Mouse (Mus musculus): Measurements from ENCODE around the gene Snrnp70. TPM values are rescaled to one million over a fixed set of nuclear protein-coding genes. Genes with fewer than 3 reads are reported as not detected.

Snrnp70 gene
- polyA plus RNA-seq, 1 experiment from 2014 or later: 183 TPM

Other genes starting within 250 kb of the Snrnp70 start
- gene Pih1d1, start 241.4 kb downstream of the Snrnp70 start, polyA plus RNA-seq (2015; fragmentation: Nextera tagmentation; extraction: Ambion mirVana): 92.4 and 98.8 TPM in 2 replicates
- gene Aldh16a1, start 241.2 kb downstream of the Snrnp70 start, polyA plus RNA-seq (2015; fragmentation: Nextera tagmentation; extraction: Ambion mirVana): 20.8 and 21.9 TPM in 2 replicates
- gene Slc17a7, start 231.8 kb downstream of the Snrnp70 start, polyA plus RNA-seq (2015; fragmentation: Nextera tagmentation; extraction: Ambion mirVana): 0.71 and 1.5 TPM in 2 replicates
- gene Gfy, start 216.2 kb downstream of the Snrnp70 start, polyA plus RNA-seq (2015; fragmentation: Nextera tagmentation; extraction: Ambion mirVana): not detected in 2 replicates
- gene Pth2, start 214.7 kb downstream of the Snrnp70 start, polyA plus RNA-seq (2015; fragmentation: Nextera tagmentation; extraction: Ambion mirVana): 0.71 and 3.2 TPM in 2 replicates
- 0.57 and 0.77 TPM in 2 replicates for gene Ccdc155, start 190.8 kb downstream of the Snrnp70 start, polyA plus RNA-seq (2015; fragmentation: Nextera tagmentation; extraction: Ambion mirVana)
- gene Dkkl1, start 183.6 kb downstream of the Snrnp70 start, polyA plus RNA-seq (2015; fragmentation: Nextera tagmentation; extraction: Ambion mirVana): 10.8 and 11.9 TPM in 2 replicates
- 54.2 and 69.9 TPM in 2 replicates for gene Tead2, start 180.0 kb downstream of the Snrnp70 start, polyA plus RNA-seq (2015; fragmentation: Nextera tagmentation; extraction: Ambion mirVana)
- 1.4 and 1.7 TPM in 2 replicates for gene Cd37, start 156.6 kb downstream of the Snrnp70 start, polyA plus RNA-seq (2015; fragmentation: Nextera tagmentation; extraction: Ambion mirVana)
- gene Slc6a16, start 154.7 kb downstream of the Snrnp70 start, polyA plus RNA-seq (2015; fragmentation: Nextera tagmentation; extraction: Ambion mirVana): 0.62 and 1.3 TPM in 2 replicates
- 0.16 TPM in 1 of 2 replicates, not detected in the other for gene Slc6a21, start 118.2 kb downstream of the Snrnp70 start, polyA plus RNA-seq (2015; fragmentation: Nextera tagmentation; extraction: Ambion mirVana)
- gene Trpm4, start 62.0 kb downstream of the Snrnp70 start, polyA plus RNA-seq (2015; fragmentation: Nextera tagmentation; extraction: Ambion mirVana): 11.3 TPM in 2 replicates
- gene Hrc, start 60.5 kb downstream of the Snrnp70 start, polyA plus RNA-seq (2015; fragmentation: Nextera tagmentation; extraction: Ambion mirVana): 0.65 and 0.68 TPM in 2 replicates
- gene Ppfia3, start 28.7 kb downstream of the Snrnp70 start, polyA plus RNA-seq (2015; fragmentation: Nextera tagmentation; extraction: Ambion mirVana): 29.9 and 32.1 TPM in 2 replicates
- 33.7 and 38.7 TPM in 2 replicates for gene Lin7b, start 25.2 kb downstream of the Snrnp70 start, polyA plus RNA-seq (2015; fragmentation: Nextera tagmentation; extraction: Ambion mirVana)
- not detected in 2 replicates for gene Kcna7, start 9.9 kb upstream of the Snrnp70 start, polyA plus RNA-seq (2015; fragmentation: Nextera tagmentation; extraction: Ambion mirVana)
- 0.17 TPM in 1 of 2 replicates, not detected in the other for gene Ntf5, start 18.0 kb upstream of the Snrnp70 start, polyA plus RNA-seq (2015; fragmentation: Nextera tagmentation; extraction: Ambion mirVana)
- gene Lhb, start 25.1 kb upstream of the Snrnp70 start, polyA plus RNA-seq (2015; fragmentation: Nextera tagmentation; extraction: Ambion mirVana): 0.92 and 2.0 TPM in 2 replicates
- gene Gys1, start 39.1 kb upstream of the Snrnp70 start, polyA plus RNA-seq (2015; fragmentation: Nextera tagmentation; extraction: Ambion mirVana): 23.4 and 25.1 TPM in 2 replicates
- gene Ruvbl2, start 42.4 kb upstream of the Snrnp70 start, polyA plus RNA-seq (2015; fragmentation: Nextera tagmentation; extraction: Ambion mirVana): 108 and 110 TPM in 2 replicates
- 5,657 and 5,762 TPM in 2 replicates for gene Ftl1, start 64.1 kb upstream of the Snrnp70 start, polyA plus RNA-seq (2015; fragmentation: Nextera tagmentation; extraction: Ambion mirVana)
- 245 and 250 TPM in 2 replicates for gene Bax, start 71.2 kb upstream of the Snrnp70 start, polyA plus RNA-seq (2015; fragmentation: Nextera tagmentation; extraction: Ambion mirVana)
- 0.13 and 0.30 TPM in 2 replicates for gene Tulp2, start 86.1 kb upstream of the Snrnp70 start, polyA plus RNA-seq (2015; fragmentation: Nextera tagmentation; extraction: Ambion mirVana)
- not detected in 2 replicates for gene Gm45808, start 91.1 kb upstream of the Snrnp70 start, polyA plus RNA-seq (2015; fragmentation: Nextera tagmentation; extraction: Ambion mirVana)
- 4.5 and 4.6 TPM in 2 replicates for gene Dhdh, start 93.1 kb upstream of the Snrnp70 start, polyA plus RNA-seq (2015; fragmentation: Nextera tagmentation; extraction: Ambion mirVana)
- gene Nucb1, start 114.7 kb upstream of the Snrnp70 start, polyA plus RNA-seq (2015; fragmentation: Nextera tagmentation; extraction: Ambion mirVana): 137 TPM in 2 replicates
- gene Ppp1r15a, start 130.5 kb upstream of the Snrnp70 start, polyA plus RNA-seq (2015; fragmentation: Nextera tagmentation; extraction: Ambion mirVana): 13.8 and 14.4 TPM in 2 replicates
- gene Plekha4, start 130.6 kb upstream of the Snrnp70 start, polyA plus RNA-seq (2015; fragmentation: Nextera tagmentation; extraction: Ambion mirVana): 2.5 and 3.3 TPM in 2 replicates
- gene Hsd17b14, start 159.2 kb upstream of the Snrnp70 start, polyA plus RNA-seq (2015; fragmentation: Nextera tagmentation; extraction: Ambion mirVana): 0.18 and 0.26 TPM in 2 replicates
- 22.2 and 22.7 TPM in 2 replicates for gene Bcat2, start 174.4 kb upstream of the Snrnp70 start, polyA plus RNA-seq (2015; fragmentation: Nextera tagmentation; extraction: Ambion mirVana)
- gene Fgf21, start 219.7 kb upstream of the Snrnp70 start, polyA plus RNA-seq (2015; fragmentation: Nextera tagmentation; extraction: Ambion mirVana): not detected in 2 replicates
- gene Fut1, start 221.5 kb upstream of the Snrnp70 start, polyA plus RNA-seq (2015; fragmentation: Nextera tagmentation; extraction: Ambion mirVana): not detected in 2 replicates
- 0.08 and 0.09 TPM in 2 replicates for gene Izumo1, start 226.1 kb upstream of the Snrnp70 start, polyA plus RNA-seq (2015; fragmentation: Nextera tagmentation; extraction: Ambion mirVana)
- gene Rasip1, start 231.7 kb upstream of the Snrnp70 start, polyA plus RNA-seq (2015; fragmentation: Nextera tagmentation; extraction: Ambion mirVana): 20.2 and 24.3 TPM in 2 replicates
- gene Mamstr, start 244.2 kb upstream of the Snrnp70 start, polyA plus RNA-seq (2015; fragmentation: Nextera tagmentation; extraction: Ambion mirVana): 4.0 and 5.2 TPM in 2 replicates

Data from hindbrain, embryonic 15.5 days (tissue).